Mouse (Mus musculus): ENCODE results near the gene Acvr1b.

GRCm38 (mm10) chr15:101191459-101192259, 17.8 kb downstream of the Acvr1b start:
- TF ChIP-seq SIN3A (IDR thresholded peaks at IDR 0.05; ENCODE audit: low read length) (no peak), USF1 (IDR thresholded peaks at IDR 0.05; ENCODE audit: low read depth, low read length) (no peak), POLR2A (IDR thresholded peaks at IDR 0.05; ENCODE audit: low read depth, low read length) (no peak), RAD21 (IDR thresholded peaks at IDR 0.05; ENCODE audit: low read depth, low read length) (no peak), CTCF (conservative IDR thresholded peaks at IDR 0.05 in 1 of 2, IDR thresholded peaks at IDR 0.05 in 1 of 2; ENCODE audit: low read depth in 2 of 2, low read length in 2 of 2) (no peak), ZC3H11A (IDR thresholded peaks at IDR 0.05; ENCODE audit: low read depth, low read length) (no peak), POLR2AphosphoS2 (IDR thresholded peaks at IDR 0.05; ENCODE audit: low read depth, low read length) (no peak), CHD1 (IDR thresholded peaks at IDR 0.05; ENCODE audit: low read depth, low read length) (no peak), MAX (IDR thresholded peaks at IDR 0.05; ENCODE audit: low read length) (no peak), GABPA (IDR thresholded peaks at IDR 0.05; ENCODE audit: insufficient replicate concordance, low read depth, low read length) (no peak), MXI1 (IDR thresholded peaks at IDR 0.05; ENCODE audit: low read depth, low read length) (no peak), TBP (conservative IDR thresholded peaks at IDR 0.05; ENCODE audit: low read depth, low read length) (no peak), ZNF384 (IDR thresholded peaks at IDR 0.05; ENCODE audit: low read depth, low read length) (no peak), EP300 (IDR thresholded peaks at IDR 0.05; ENCODE audit: low read length) (no peak)
